Mouse (Mus musculus): Measurements from ENCODE around the gene Fbxo9.

DNA sequence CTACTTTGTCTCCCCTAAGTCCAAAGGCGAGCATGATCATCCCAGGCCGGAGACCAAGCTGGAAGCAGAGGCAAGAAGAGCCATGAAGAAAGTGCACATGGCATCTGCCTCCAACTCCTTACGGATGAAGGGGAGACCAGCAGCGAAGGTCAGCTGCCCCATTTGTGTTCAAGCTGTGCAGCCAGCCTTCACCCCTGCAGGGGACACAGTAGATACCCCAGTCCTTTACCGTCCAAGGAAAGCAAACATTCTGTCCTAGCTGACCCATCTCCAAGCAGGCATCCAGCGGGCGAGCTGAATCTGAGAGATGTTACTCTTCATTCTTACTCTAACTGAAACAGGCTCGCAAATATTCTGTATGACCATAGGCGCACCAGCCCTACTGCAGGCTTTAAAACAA, 46.5 kb downstream of the Fbxo9 start:
- no peak for TF ChIP-seq POLR2A (IDR thresholded peaks at IDR 0.05; ENCODE audit: extremely low read depth, insufficient read depth, low read length)
- TF ChIP-seq CTCF (IDR thresholded peaks at IDR 0.05; ENCODE audit: extremely low read depth, insufficient read depth, low read length) = no peak
